Mouse (Mus musculus) G1E (cell line): ENCODE measurements around the gene Tnrc6c.

Source experiments
- CTCF ChIP-seq: IDR thresholded peaks from 2 replicates; pipeline ENCODE4 v1.5.1; 2012; ENCODE audit warnings: low read depth, low read length, inconsistent platforms, mixed read lengths
- GATA1 ChIP-seq: IDR thresholded peaks from 2 replicates; pipeline ENCODE4 v1.6.1; 2012; ENCODE audit warnings: borderline replicate concordance, low read length, inconsistent platforms, mixed read lengths
- POLR2AphosphoS5 ChIP-seq: IDR thresholded peaks from 2 replicates; pipeline ENCODE4 v1.6.1; 2012; ENCODE audit warnings: low read depth, low read length, inconsistent platforms; ENCODE audit not compliant: insufficient replicate concordance
- TAL1 ChIP-seq: conservative IDR thresholded peaks from 2 replicates; pipeline ENCODE4 v1.6.1; 2012; ENCODE audit warnings: low read depth, low read length, inconsistent platforms, mixed read lengths

DNA sequence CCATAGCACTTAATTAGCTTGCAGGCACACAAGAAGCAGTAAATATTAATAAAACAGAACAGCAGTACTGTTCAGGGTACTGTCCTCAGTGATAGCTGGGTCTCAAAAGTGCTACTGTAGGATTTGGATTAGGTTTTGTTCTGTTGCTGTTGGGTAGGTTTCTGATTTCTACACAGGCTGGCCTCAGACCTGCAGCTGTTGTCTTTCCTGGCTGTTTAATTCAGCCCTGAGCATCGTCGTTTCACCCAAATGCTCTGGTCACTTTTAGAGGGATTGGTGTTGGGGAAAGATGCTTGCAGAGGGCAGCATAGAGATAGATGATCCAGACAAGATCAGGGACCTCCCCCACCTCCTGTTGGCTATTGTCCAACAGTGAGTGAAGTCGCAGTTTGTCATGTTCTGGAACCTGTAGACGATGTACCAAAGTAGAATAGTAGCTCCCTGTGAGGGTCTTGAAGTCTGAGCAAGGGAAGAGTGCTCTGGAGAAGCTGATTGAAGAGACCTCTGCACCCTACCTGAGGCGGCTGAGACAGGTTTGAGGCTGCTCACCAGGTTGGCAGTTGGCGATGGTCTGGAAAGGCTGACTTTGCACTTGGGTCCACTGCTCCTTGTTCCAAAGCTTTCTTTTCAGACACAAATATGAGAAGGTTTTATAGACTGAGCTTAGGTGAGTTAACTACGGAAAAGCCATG, 75.9 kb downstream of the Tnrc6c start:
- no peak for TF ChIP-seq CTCF
- no peak for TF ChIP-seq GATA1
- TF ChIP-seq POLR2AphosphoS5, result no peak
- TF ChIP-seq TAL1, result no peak
